Mouse (Mus musculus): ENCODE results near the gene Sf1.

DNA sequence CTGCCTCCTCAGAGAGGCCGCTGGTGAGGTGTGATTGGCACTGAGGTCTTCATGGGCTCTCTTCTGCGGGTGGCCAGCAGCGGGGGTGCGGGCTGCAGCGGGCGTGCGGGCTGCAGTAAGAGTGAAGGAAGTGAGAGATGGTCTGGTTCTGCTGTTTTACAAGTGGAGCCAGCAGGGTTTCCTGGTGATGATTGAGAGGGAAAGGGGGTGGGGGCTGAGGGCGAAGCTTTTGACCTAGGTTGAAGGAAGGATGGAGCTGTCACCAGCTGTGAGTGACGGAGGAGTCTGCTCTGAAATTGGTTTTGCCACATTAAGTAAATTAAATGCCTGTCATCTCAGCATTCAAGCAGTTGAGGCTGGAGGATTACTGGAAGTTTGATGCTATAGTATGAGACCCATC lies 14.8 kb upstream of the Sf1 start:
- TF ChIP-seq ZNF384 (IDR thresholded peaks at IDR 0.05; ENCODE audit: low read depth, low read length) (no peak), ZC3H11A (IDR thresholded peaks at IDR 0.05; ENCODE audit: borderline replicate concordance, low read depth, low read length) (no peak), CHD2 (IDR thresholded peaks at IDR 0.05; ENCODE audit: low read depth, low read length) (no peak), HCFC1 (IDR thresholded peaks at IDR 0.05; ENCODE audit: borderline replicate concordance, insufficient read depth, low read length) (no peak), MAFK (IDR thresholded peaks at IDR 0.05; ENCODE audit: insufficient read depth, low read depth, low read length) (no peak)
